ENCODE assay signal across 8 mouse cellular contexts in genomic region chr11:69581147-69581688, GRCm38 (mm10). TPM values are rescaled to one million over a fixed set of nuclear protein-coding genes. Genes with fewer than 3 reads are reported as not detected.
DNase-seq lines count a peak whose midpoint lies in the region; ATAC-seq and TF ChIP-seq lines count a peak whose summit lies in the region.

No protein-coding gene starts in this region.

- peak overlapping the region; percentile 84 for H3K9ac ChIP-seq in embryonic facial prominence, embryonic 14.5 days (ENCODE audit: low read depth, low read length)
- peak overlapping the region; percentile 62 for H3K9ac ChIP-seq in heart, adult 2 months (ENCODE audit: low read depth, low read length)
- peak overlapping the region; percentile 65 for H3K9ac ChIP-seq in limb, embryonic 15.5 days

- no peak for TF ChIP-seq EP300 in heart, adult 2 months (IDR thresholded peaks at IDR 0.05; ENCODE audit: insufficient read depth, low read depth, low read length)

- H3K4me2 ChIP-seq in embryonic facial prominence, embryonic 14.5 days (ENCODE audit: low read depth, low read length) = peak overlapping the region; percentile 69
- peak overlapping the region; percentile 80 for H3K4me2 ChIP-seq in limb, embryonic 15.5 days

- intact Hi-C loops in heart, adult 2 months (cut with DNase I) = loop anchor here (1.0 to 5.0 kb wide), 2 partner anchors 22 to 101 kb away; partner anchors contain the start of gene Senp3

- H3K9me3 ChIP-seq in embryonic facial prominence, embryonic 14.5 days (ENCODE audit: control insufficient read depth, low read length) = no peaks in the 10 kb centered on the region
- no peaks in the 10 kb centered on the region for H3K9me3 ChIP-seq in limb, embryonic 15.5 days

- H3K4me1 ChIP-seq in embryonic facial prominence, embryonic 14.5 days (ENCODE audit: control insufficient read depth, insufficient read depth, low read length) = peaks cover 22% of the 10 kb centered on the region
- peaks cover 5% of the 10 kb centered on the region for H3K4me1 ChIP-seq in heart, adult 2 months (ENCODE audit: control insufficient read depth, insufficient read depth, low read length)
- peaks cover 32% of the 10 kb centered on the region for H3K4me1 ChIP-seq in limb, embryonic 15.5 days

- peak; percentile 59 for TF ChIP-seq POLR2A in heart, adult 2 months (IDR thresholded peaks at IDR 0.05; ENCODE audit: insufficient read depth, low read depth, low read length)

- peak; percentile 85 for ATAC-seq in embryonic facial prominence, embryonic 14.5 days (ENCODE audit: low read depth)
- peak; percentile 86 for ATAC-seq in limb, embryonic 15.5 days (ENCODE audit: insufficient number of reproducible peaks, low FRiP score, low TSS enrichment, low read depth)

- H3K36me3 ChIP-seq in embryonic facial prominence, embryonic 14.5 days (ENCODE audit: control insufficient read depth, insufficient read depth, low read length) = peaks cover 14% of the 10 kb centered on the region; the same call in 1 of the 2 replicates
- no peaks in the 10 kb centered on the region for H3K36me3 ChIP-seq in heart, adult 2 months (ENCODE audit: control insufficient read depth, insufficient read depth, low read length)
- H3K36me3 ChIP-seq in limb, embryonic 15.5 days = peaks cover 8% of the 10 kb centered on the region; the same call in 1 of the 2 replicates

- no peaks in the 10 kb centered on the region; the same call in 1 of the 2 replicates for H3K79me2 ChIP-seq in heart, adult 2 months (replicated peaks; ENCODE audit: control insufficient read depth, insufficient read depth, low read length)

- DNase-seq in A20 (ENCODE audit: low read depth, low spot score) = peak; percentile 89
- DNase-seq in adrenal gland, postnatal 4 days (ENCODE audit: low spot score in 2 of 2) = peak; percentile 69 to 80
- peak; percentile 98 for DNase-seq in embryonic facial prominence, embryonic 14.5 days (ENCODE audit: low spot score)
- peak; percentile 92 to 94 for DNase-seq in heart, adult 2 months
- DNase-seq in kidney, adult 8-10 months = peak; percentile 93 to 94
- DNase-seq in monocyte, adult 2 months (ENCODE audit: low read depth in 1 of 2, low spot score in 2 of 2) = peak; percentile 80
- DNase-seq in spleen, postnatal 36 days (ENCODE audit: low spot score in 2 of 2) = peak; percentile 88 to 92

- peak overlapping the region; percentile 73 for H3K4me3 ChIP-seq in embryonic facial prominence, embryonic 14.5 days (ENCODE audit: low read depth, low read length)
- H3K4me3 ChIP-seq in heart, adult 2 months = peak overlapping the region; percentile 91
- H3K4me3 ChIP-seq in limb, embryonic 15.5 days = peak overlapping the region; percentile 77

- WGBS in embryonic facial prominence, embryonic 14.5 days = under 1% methylated on average over 36 of the region's 36 CpGs
- WGBS in heart, adult 2 months = under 1% methylated on average over 36 of the region's 36 CpGs
- under 1% methylated on average over 36 of the region's 36 CpGs for WGBS in limb, embryonic 15.5 days

- peak; percentile 34 for TF ChIP-seq CTCF in heart, adult 2 months (IDR thresholded peaks at IDR 0.05)

- no peaks in the 10 kb centered on the region for H3K27me3 ChIP-seq in embryonic facial prominence, embryonic 14.5 days (replicated peaks; ENCODE audit: control insufficient read depth, insufficient read depth, low read length)
- H3K27me3 ChIP-seq in heart, adult 2 months (ENCODE audit: control insufficient read depth, insufficient read depth, low read length) = no peaks in the 10 kb centered on the region
- no peaks in the 10 kb centered on the region for H3K27me3 ChIP-seq in limb, embryonic 15.5 days

- peak overlapping the region; percentile 97 for H3K27ac ChIP-seq in embryonic facial prominence, embryonic 14.5 days (replicated peaks; ENCODE audit: low read depth, low read length)
- H3K27ac ChIP-seq in heart, adult 2 months = peak overlapping the region; percentile 89
- peak overlapping the region; percentile 96 for H3K27ac ChIP-seq in limb, embryonic 15.5 days

RNA-seq across cellular contexts. Expression of gene Trp53, which starts 1.1 kb away (rescaled TPM):
- total RNA-seq in adrenal gland, postnatal 4 days (2021) = 100 to 1,000 TPM in 1 of 2 experiments, 10 to 100 TPM in 1; 92.4 to 101 TPM
- polyA plus RNA-seq in embryonic facial prominence, embryonic 14.5 days (2014; fragmentation: Nextera tagmentation; extraction: Ambion mirVana) = 111 and 133 TPM in 2 replicates
- 10 to 100 TPM; 13.6 to 15.3 TPM for total RNA-seq in heart, adult 2 months (2021)
- 35.0 and 41.6 TPM in 2 replicates for polyA plus RNA-seq in heart, adult 2 months (2012; rRNA removed)
- 132 and 134 TPM in 2 replicates for polyA plus RNA-seq in limb, embryonic 15.5 days (2015; fragmentation: Nextera tagmentation; extraction: Ambion mirVana)

RNA-seq across cellular contexts. Expression of gene Wrap53, which starts 1.2 kb away (rescaled TPM):
- total RNA-seq in adrenal gland, postnatal 4 days (2021) = 10 to 100 TPM; 13.0 to 13.1 TPM
- polyA plus RNA-seq in embryonic facial prominence, embryonic 14.5 days (2014; fragmentation: Nextera tagmentation; extraction: Ambion mirVana) = 18.4 and 19.8 TPM in 2 replicates
- 1 to 10 TPM; 5.4 to 5.6 TPM for total RNA-seq in heart, adult 2 months (2021)
- 10.1 and 10.5 TPM in 2 replicates for polyA plus RNA-seq in heart, adult 2 months (2012; rRNA removed)
- 23.6 and 24.8 TPM in 2 replicates for polyA plus RNA-seq in limb, embryonic 15.5 days (2015; fragmentation: Nextera tagmentation; extraction: Ambion mirVana)

RNA-seq across cellular contexts. Expression of gene Efnb3, which starts 21.2 kb away (rescaled TPM):
- 1 to 10 TPM; 9.4 to 9.6 TPM for total RNA-seq in adrenal gland, postnatal 4 days (2021)
- polyA plus RNA-seq in embryonic facial prominence, embryonic 14.5 days (2014; fragmentation: Nextera tagmentation; extraction: Ambion mirVana) = 7.3 and 8.6 TPM in 2 replicates
- 100 to 1,000 TPM in 1 of 2 experiments, 10 to 100 TPM in 1; 89.2 to 106 TPM for total RNA-seq in heart, adult 2 months (2021)
- 57.4 and 95.6 TPM in 2 replicates for polyA plus RNA-seq in heart, adult 2 months (2012; rRNA removed)
- polyA plus RNA-seq in limb, embryonic 15.5 days (2015; fragmentation: Nextera tagmentation; extraction: Ambion mirVana) = 27.9 and 33.2 TPM in 2 replicates

RNA-seq across cellular contexts. Expression of gene Atp1b2, which starts 24.5 kb away (rescaled TPM):
- total RNA-seq in adrenal gland, postnatal 4 days (2021) = 10 to 100 TPM; 74.6 to 83.4 TPM
- 15.6 and 17.7 TPM in 2 replicates for polyA plus RNA-seq in embryonic facial prominence, embryonic 14.5 days (2014; fragmentation: Nextera tagmentation; extraction: Ambion mirVana)
- 10 to 100 TPM; 17.0 to 20.3 TPM for total RNA-seq in heart, adult 2 months (2021)
- 23.7 and 30.0 TPM in 2 replicates for polyA plus RNA-seq in heart, adult 2 months (2012; rRNA removed)
- polyA plus RNA-seq in limb, embryonic 15.5 days (2015; fragmentation: Nextera tagmentation; extraction: Ambion mirVana) = 8.2 and 10.5 TPM in 2 replicates

RNA-seq across cellular contexts. Expression of gene Dnah2, which starts 32.3 kb away (rescaled TPM):
- total RNA-seq in adrenal gland, postnatal 4 days (2021) = 1 to 10 TPM; 1.1 to 1.7 TPM
- polyA plus RNA-seq in embryonic facial prominence, embryonic 14.5 days (2014; fragmentation: Nextera tagmentation; extraction: Ambion mirVana) = 6.2 and 6.5 TPM in 2 replicates
- under 1 TPM; 0.08 to 0.41 TPM for total RNA-seq in heart, adult 2 months (2021)
- polyA plus RNA-seq in heart, adult 2 months (2012; rRNA removed) = 0.15 and 0.23 TPM in 2 replicates
- 2.0 and 3.0 TPM in 2 replicates for polyA plus RNA-seq in limb, embryonic 15.5 days (2015; fragmentation: Nextera tagmentation; extraction: Ambion mirVana)

Comparison
In these comparisons a context has a peak if more than half of its experiments do, and no peak if none do; other contexts are left out.
1. Peak in every context shown above with its lines: DNase-seq, ATAC-seq, H3K4me3 ChIP-seq and H3K27ac ChIP-seq.